Mouse (Mus musculus): Measurements from ENCODE around the gene Nup153. TPM values are rescaled to one million over a fixed set of nuclear protein-coding genes. Genes with fewer than 3 reads are reported as not detected.

The Nup153 gene
- polyA plus RNA-seq, 1 experiment from 2014 or later, result 27.7 TPM

DNA sequence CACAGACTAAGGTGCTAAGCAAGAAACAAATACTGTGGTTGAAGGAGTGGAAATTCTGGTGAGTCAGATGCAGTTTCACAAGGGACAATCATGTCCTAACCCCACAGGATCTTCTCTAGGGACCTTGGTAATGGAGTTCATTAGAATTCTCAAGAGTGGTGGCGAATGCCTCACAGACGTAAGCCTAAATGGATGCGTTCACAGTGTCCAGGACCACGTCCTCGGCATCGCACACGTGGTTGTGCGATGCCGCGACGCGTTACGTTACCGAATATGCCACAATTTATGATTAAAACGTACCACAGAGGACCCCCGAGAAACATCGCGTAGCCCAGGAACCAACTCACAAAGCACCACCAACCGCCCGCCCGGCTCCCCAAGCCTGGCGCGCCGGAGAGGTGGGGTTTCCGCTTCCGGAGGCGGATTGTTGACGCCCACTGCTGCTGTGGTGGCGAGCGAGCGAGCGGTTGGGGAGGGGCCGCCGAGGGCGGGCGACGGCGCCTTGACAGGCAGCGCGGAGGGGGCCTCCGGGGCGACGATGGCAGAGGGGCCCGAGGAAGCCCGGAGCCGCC, 58.6 kb downstream of the Nup153 start, which contains the start of gene Fam8a1:
Gene Fam8a1 (plus strand): TSS at position 475 of the 572 bp plus-strand sequence.
- H3K36me3 ChIP-seq (ENCODE audit: control insufficient read depth, insufficient read depth, low read length), result peaks cover 10% of the 10 kb centered on the region
- peak within 1 kb of the TSS; percentile 79 for H3K9ac ChIP-seq (replicated peaks; ENCODE audit: low read depth, low read length)
- peak within 1 kb of the TSS; percentile 70 for H3K4me2 ChIP-seq (ENCODE audit: low read depth, low read length)
- H3K27me3 ChIP-seq (ENCODE audit: control insufficient read depth, insufficient read depth, low read length), result no peaks in the 10 kb centered on the region
- H3K9me3 ChIP-seq (ENCODE audit: control insufficient read depth, low read length), result no peaks in the 10 kb centered on the region
- peak within 1 kb of the TSS; percentile 70 for H3K4me3 ChIP-seq (ENCODE audit: low read depth, low read length)
- ATAC-seq (ENCODE audit: low read depth), result peak; percentile 96
- H3K27ac ChIP-seq (ENCODE audit: low read depth, low read length), result peak within 1 kb of the TSS; percentile 85
- WGBS, result under 1% methylated on average over 44 of the region's 46 CpGs
- peaks cover 7% of the 10 kb centered on the region for H3K4me1 ChIP-seq (ENCODE audit: control insufficient read depth, insufficient read depth, low read length)

DNA sequence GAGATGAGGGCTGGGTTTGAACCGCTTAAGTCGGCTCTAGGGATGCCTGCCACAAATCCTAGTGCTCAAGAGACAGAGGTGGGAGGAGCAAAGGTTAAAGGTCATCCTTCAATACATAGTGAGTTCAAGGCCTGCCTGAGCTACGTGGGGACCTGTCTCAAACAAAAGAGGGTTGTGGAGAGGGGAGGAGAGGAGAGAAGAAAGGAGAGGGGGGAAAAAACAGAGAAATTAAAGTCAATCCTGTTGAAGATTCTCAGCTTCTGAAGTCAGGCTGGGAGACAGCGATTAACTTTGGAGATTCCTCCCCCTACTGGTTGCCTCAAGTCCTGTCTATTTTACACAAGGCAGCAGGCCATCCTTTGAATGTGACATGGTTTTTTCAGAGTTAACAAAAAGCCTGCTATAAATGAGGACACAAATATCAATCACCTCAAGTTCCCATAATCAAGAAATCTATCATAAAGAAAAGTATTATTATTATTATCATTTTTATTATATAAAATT, 64.2 kb downstream of the Nup153 start:
- Histone ChIP-seq H3K9ac (replicated peaks; ENCODE audit: low read depth, low read length) (no peak overlapping the region), H3K4me1 (ENCODE audit: control insufficient read depth, insufficient read depth, low read length) (no peaks in the 10 kb centered on the region), H3K27me3 (ENCODE audit: control insufficient read depth, insufficient read depth, low read length) (no peaks in the 10 kb centered on the region), H3K36me3 (ENCODE audit: control insufficient read depth, insufficient read depth, low read length) (no peaks in the 10 kb centered on the region), H3K9me3 (ENCODE audit: control insufficient read depth, low read length) (no peaks in the 10 kb centered on the region), H3K27ac (ENCODE audit: low read depth, low read length) (no peak overlapping the region), H3K4me3 (ENCODE audit: low read depth, low read length) (no peak overlapping the region), H3K4me2 (ENCODE audit: low read depth, low read length) (no peak overlapping the region)
- no peak for ATAC-seq (ENCODE audit: low read depth)
- 33% methylated on average over 4 of the region's 4 CpGs for WGBS

DNA sequence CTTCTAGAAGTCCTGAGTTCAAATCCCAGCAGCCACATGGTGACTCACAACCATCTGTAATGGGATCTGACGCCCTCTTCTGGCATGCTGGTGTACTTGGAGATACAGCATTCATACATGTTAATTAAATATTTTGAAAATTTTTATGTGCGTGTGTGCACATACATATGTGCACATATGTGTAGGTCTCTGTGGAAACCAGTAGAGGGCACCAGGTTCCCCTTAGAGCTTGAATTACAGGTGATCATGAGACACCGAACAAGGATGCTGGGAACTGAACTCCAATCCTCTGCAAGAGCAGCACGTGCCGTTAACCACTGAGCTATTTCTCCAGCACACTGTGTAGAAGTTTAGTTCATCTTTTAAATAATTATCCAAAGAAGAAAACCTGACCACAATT, 68.5 kb downstream of the Nup153 start:
- H3K9me3 ChIP-seq (ENCODE audit: control insufficient read depth, low read length), result no peaks in the 10 kb centered on the region
- no peak overlapping the region for H3K27ac ChIP-seq (ENCODE audit: low read depth, low read length)
- H3K36me3 ChIP-seq (ENCODE audit: control insufficient read depth, insufficient read depth, low read length), result no peaks in the 10 kb centered on the region
- no peaks in the 10 kb centered on the region for H3K27me3 ChIP-seq (ENCODE audit: control insufficient read depth, insufficient read depth, low read length)
- H3K4me2 ChIP-seq (ENCODE audit: low read depth, low read length), result no peak overlapping the region
- no peak overlapping the region for H3K9ac ChIP-seq (replicated peaks; ENCODE audit: low read depth, low read length)
- no peak overlapping the region for H3K4me3 ChIP-seq (ENCODE audit: low read depth, low read length)
- WGBS, result 91% methylated on average over 5 of the region's 5 CpGs
- no peak for ATAC-seq (ENCODE audit: low read depth)
- H3K4me1 ChIP-seq (ENCODE audit: control insufficient read depth, insufficient read depth, low read length), result no peaks in the 10 kb centered on the region

DNA sequence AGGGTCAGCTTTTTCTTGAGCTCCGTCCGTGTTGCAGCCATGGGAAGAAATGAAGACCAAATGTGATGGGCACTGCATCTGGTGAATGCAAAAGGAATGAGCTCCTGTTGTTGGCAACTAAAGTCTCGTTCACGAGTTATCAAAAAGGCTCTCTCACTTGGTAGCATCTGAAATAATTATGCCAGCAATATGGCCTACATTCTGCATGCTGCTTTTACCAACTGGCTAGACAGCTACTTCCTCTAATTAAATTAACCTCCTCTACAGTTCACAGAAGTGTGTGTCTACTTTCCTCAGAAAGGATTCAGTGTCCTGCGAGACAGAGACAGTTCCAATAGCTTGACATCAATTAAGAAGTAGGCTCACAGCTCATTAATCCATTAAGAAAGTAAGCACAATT, 73.2 kb downstream of the Nup153 start:
- no peaks in the 10 kb centered on the region for H3K9me3 ChIP-seq (ENCODE audit: control insufficient read depth, low read length)
- H3K27ac ChIP-seq (ENCODE audit: low read depth, low read length), result no peak overlapping the region
- no peak overlapping the region for H3K4me2 ChIP-seq (ENCODE audit: low read depth, low read length)
- H3K27me3 ChIP-seq (ENCODE audit: control insufficient read depth, insufficient read depth, low read length), result no peaks in the 10 kb centered on the region
- 83% methylated on average over 5 of the region's 5 CpGs for WGBS
- no peak overlapping the region for H3K4me3 ChIP-seq (ENCODE audit: low read depth, low read length)
- no peaks in the 10 kb centered on the region for H3K36me3 ChIP-seq (ENCODE audit: control insufficient read depth, insufficient read depth, low read length)
- no peak overlapping the region for H3K9ac ChIP-seq (replicated peaks; ENCODE audit: low read depth, low read length)
- ATAC-seq (ENCODE audit: low read depth), result no peak
- H3K4me1 ChIP-seq (ENCODE audit: control insufficient read depth, insufficient read depth, low read length), result no peaks in the 10 kb centered on the region

DNA sequence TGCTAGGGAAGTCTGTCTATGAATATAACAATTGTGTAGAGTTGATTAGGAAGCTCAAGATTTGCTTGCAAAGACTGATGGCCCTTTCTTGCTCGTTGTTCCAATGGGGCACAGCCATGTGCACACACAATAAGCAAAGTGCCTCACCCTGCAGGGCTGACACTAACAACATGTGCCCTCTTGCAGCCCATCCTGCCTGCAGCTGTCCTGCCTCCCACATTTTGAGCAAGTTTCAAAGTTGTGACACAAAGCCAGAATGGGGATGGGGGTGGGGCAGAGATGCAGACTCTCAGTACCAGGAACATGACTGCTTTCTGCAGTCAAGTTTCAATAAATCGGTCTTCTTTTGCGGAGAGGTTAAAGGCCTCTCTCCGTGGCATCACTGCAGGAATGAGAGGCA, 74.1 kb downstream of the Nup153 start:
- Histone ChIP-seq H3K4me1 (ENCODE audit: control insufficient read depth, insufficient read depth, low read length) (no peaks in the 10 kb centered on the region), H3K27me3 (ENCODE audit: control insufficient read depth, insufficient read depth, low read length) (no peaks in the 10 kb centered on the region), H3K4me2 (ENCODE audit: low read depth, low read length) (no peak overlapping the region), H3K4me3 (ENCODE audit: low read depth, low read length) (no peak overlapping the region), H3K9ac (replicated peaks; ENCODE audit: low read depth, low read length) (no peak overlapping the region), H3K9me3 (ENCODE audit: control insufficient read depth, low read length) (no peaks in the 10 kb centered on the region), H3K27ac (ENCODE audit: low read depth, low read length) (no peak overlapping the region), H3K36me3 (ENCODE audit: control insufficient read depth, insufficient read depth, low read length) (no peaks in the 10 kb centered on the region)
- 24% methylated on average over 4 of the region's 4 CpGs for WGBS
- ATAC-seq (ENCODE audit: low read depth), result no peak

DNA sequence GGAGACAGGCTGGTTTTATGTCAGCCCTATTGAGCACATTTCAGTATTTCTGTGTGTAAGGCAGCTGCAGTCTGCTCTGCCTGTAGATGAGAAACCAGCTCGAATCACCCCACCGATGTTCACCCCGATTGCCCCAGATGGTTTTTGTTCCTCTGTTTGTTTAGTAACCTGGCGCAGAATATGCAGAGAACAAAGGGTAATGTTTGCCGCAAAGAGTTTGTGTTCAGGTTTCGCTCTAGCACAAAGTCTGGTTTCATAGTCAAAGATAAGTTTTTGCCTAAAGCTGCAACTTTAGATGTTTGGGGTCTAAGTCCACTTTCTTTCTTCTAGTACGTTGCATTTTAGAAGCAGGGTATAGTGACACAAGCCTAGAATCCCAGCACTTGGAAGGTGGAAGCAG, 75.1 kb downstream of the Nup153 start:
- no peak overlapping the region for H3K9ac ChIP-seq (replicated peaks; ENCODE audit: low read depth, low read length)
- no peaks in the 10 kb centered on the region for H3K36me3 ChIP-seq (ENCODE audit: control insufficient read depth, insufficient read depth, low read length)
- WGBS, result 87% methylated on average over 7 of the region's 7 CpGs
- H3K4me3 ChIP-seq (ENCODE audit: low read depth, low read length), result no peak overlapping the region
- H3K4me2 ChIP-seq (ENCODE audit: low read depth, low read length), result no peak overlapping the region
- ATAC-seq (ENCODE audit: low read depth), result no peak
- no peaks in the 10 kb centered on the region for H3K4me1 ChIP-seq (ENCODE audit: control insufficient read depth, insufficient read depth, low read length)
- no peaks in the 10 kb centered on the region for H3K9me3 ChIP-seq (ENCODE audit: control insufficient read depth, low read length)
- H3K27me3 ChIP-seq (ENCODE audit: control insufficient read depth, insufficient read depth, low read length), result no peaks in the 10 kb centered on the region
- no peak overlapping the region for H3K27ac ChIP-seq (ENCODE audit: low read depth, low read length)

DNA sequence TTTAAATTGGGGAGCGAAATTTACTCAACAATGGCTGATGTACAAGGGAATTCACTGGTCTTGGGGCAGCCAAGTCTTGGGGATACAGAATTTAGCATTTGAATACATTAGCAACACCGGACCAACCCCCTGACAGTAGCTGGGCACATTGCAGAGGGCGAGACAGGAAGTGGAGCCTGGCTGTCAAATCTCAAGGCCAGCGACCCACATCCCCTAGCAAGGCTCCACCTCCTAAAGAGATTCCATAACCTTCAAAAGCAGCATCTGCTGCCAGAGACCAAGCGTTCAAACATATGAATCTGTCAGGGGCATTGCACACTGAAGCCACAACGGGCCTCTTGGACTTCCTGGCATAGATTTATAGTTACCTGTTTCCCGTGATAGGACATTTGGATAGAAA, 75.9 kb downstream of the Nup153 start:
- WGBS, result 88% methylated on average over 7 of the region's 7 CpGs
- Histone ChIP-seq H3K9me3 (ENCODE audit: control insufficient read depth, low read length) (no peaks in the 10 kb centered on the region), H3K27ac (ENCODE audit: low read depth, low read length) (no peak overlapping the region), H3K36me3 (ENCODE audit: control insufficient read depth, insufficient read depth, low read length) (no peaks in the 10 kb centered on the region), H3K4me2 (ENCODE audit: low read depth, low read length) (no peak overlapping the region), H3K4me3 (ENCODE audit: low read depth, low read length) (no peak overlapping the region), H3K4me1 (ENCODE audit: control insufficient read depth, insufficient read depth, low read length) (no peaks in the 10 kb centered on the region), H3K27me3 (ENCODE audit: control insufficient read depth, insufficient read depth, low read length) (no peaks in the 10 kb centered on the region), H3K9ac (replicated peaks; ENCODE audit: low read depth, low read length) (no peak overlapping the region)
- no peak for ATAC-seq (ENCODE audit: low read depth)

DNA sequence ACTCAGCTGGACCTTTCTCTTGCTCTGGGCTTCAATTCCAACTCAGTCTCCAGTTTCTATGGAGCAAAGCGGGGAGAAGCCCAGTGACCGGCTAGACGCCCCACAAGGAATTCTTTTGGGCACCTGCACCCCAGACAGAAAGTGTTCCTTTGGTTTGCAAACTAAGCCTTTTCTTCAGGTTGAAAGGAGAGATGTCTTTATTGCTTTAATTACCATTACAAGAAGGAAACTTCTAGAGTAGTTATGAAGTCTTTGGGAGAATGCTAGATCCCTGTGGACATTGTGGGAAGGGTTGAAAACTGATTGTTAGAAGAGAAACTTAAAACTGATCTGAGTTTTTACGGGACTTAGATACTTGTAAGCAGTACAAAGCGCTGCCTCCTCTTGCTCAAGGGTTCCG, 82.3 kb downstream of the Nup153 start:
- Histone ChIP-seq H3K4me1 (ENCODE audit: control insufficient read depth, insufficient read depth, low read length) (no peaks in the 10 kb centered on the region), H3K27me3 (ENCODE audit: control insufficient read depth, insufficient read depth, low read length) (no peaks in the 10 kb centered on the region), H3K9ac (replicated peaks; ENCODE audit: low read depth, low read length) (no peak overlapping the region), H3K36me3 (ENCODE audit: control insufficient read depth, insufficient read depth, low read length) (no peaks in the 10 kb centered on the region), H3K27ac (ENCODE audit: low read depth, low read length) (no peak overlapping the region), H3K4me2 (ENCODE audit: low read depth, low read length) (no peak overlapping the region), H3K9me3 (ENCODE audit: control insufficient read depth, low read length) (no peaks in the 10 kb centered on the region), H3K4me3 (ENCODE audit: low read depth, low read length) (no peak overlapping the region)
- ATAC-seq (ENCODE audit: low read depth), result no peak
- 51% methylated on average over 6 of the region's 6 CpGs for WGBS

DNA sequence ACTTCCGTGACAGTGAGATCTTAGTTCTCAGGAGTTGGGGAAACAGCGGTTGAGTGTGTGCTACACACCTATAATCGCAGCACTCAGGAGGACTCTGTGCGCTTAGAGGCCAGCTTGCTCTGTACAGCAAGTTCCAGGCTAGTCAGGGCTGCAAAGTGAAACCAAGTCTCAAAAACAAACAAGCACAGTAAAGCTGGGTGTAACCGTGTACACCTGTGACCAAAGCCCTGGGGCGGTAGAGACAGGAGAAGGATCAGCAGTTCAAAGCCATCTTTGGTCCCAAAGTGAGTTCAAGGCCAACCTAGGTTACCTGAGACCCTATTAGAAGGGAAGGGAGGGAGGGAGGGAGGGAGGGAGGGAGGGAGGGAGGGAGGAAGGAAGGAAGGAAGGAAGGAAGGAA, 83.6 kb downstream of the Nup153 start:
- ATAC-seq (ENCODE audit: low read depth), result no peak
- Histone ChIP-seq H3K27ac (ENCODE audit: low read depth, low read length) (no peak overlapping the region), H3K36me3 (ENCODE audit: control insufficient read depth, insufficient read depth, low read length) (no peaks in the 10 kb centered on the region), H3K9ac (replicated peaks; ENCODE audit: low read depth, low read length) (no peak overlapping the region), H3K27me3 (ENCODE audit: control insufficient read depth, insufficient read depth, low read length) (no peaks in the 10 kb centered on the region), H3K4me3 (ENCODE audit: low read depth, low read length) (no peak overlapping the region), H3K9me3 (ENCODE audit: control insufficient read depth, low read length) (no peaks in the 10 kb centered on the region), H3K4me2 (ENCODE audit: low read depth, low read length) (no peak overlapping the region), H3K4me1 (ENCODE audit: control insufficient read depth, insufficient read depth, low read length) (no peaks in the 10 kb centered on the region)
- WGBS, result 93% methylated on average over 6 of the region's 6 CpGs
